Mouse (Mus musculus) megakaryocyte, embryonic 14.5 days (primary cell): ENCODE measurements around the gene Tle6. TPM values are rescaled to one million over a fixed set of nuclear protein-coding genes. Genes with fewer than 3 reads are reported as not detected.
A peak's percentile ranks its signal among the peaks of the same experiment; 100 is the strongest.

Experiments used
- H3K27me3 ChIP-seq: replicated peaks from 2 replicates; pipeline ENCODE3; 2012; ENCODE audit warnings: inconsistent platforms
- H3K36me3 ChIP-seq: replicated peaks from 2 replicates; pipeline ENCODE3; 2012; ENCODE audit warnings: low read length, inconsistent platforms, mixed read lengths
- H3K4me1 ChIP-seq: 2 replicates; pipeline ENCODE4 v1.6.1; 2012; ENCODE audit warnings: inconsistent platforms
- H3K4me3 ChIP-seq: replicated peaks from 2 replicates; pipeline ENCODE3; 2012; ENCODE audit warnings: moderate library complexity, mild to moderate bottlenecking, inconsistent platforms
- H3K9me3 ChIP-seq: 2 replicates; pipeline ENCODE4 v1.6.1; 2012; ENCODE audit warnings: inconsistent platforms
- FLI1 ChIP-seq: IDR thresholded peaks from 2 replicates; pipeline ENCODE4 v1.6.1; 2012; ENCODE audit warnings: low read length, inconsistent platforms, mixed read lengths
- GATA1 ChIP-seq: IDR thresholded peaks from 3 replicates; pipeline ENCODE4 v1.6.1; 2012; ENCODE audit warnings: mixed read lengths, low read length, inconsistent platforms, borderline replicate concordance
- polyA plus RNA-seq: library from polyadenylated mRNA; stranded (reverse); fragments of >175 nt; gene quantifications from 2 replicates; pipeline ENCODE4 v1.2.3, GENCODE M21; 2012; ENCODE audit warnings: low replicate concordance; ENCODE audit not compliant: insufficient read depth

Gene Tle6
- polyA plus RNA-seq, 1 experiment = 69.5 TPM

GRCm38 (mm10) chr10:81626101-81626993 lies 25.5 kb upstream of the Tle6 start:
- peaks cover 49% of the 10 kb centered on the region for H3K36me3 ChIP-seq
- peaks cover 52% of the 10 kb centered on the region for H3K4me1 ChIP-seq
- TF ChIP-seq GATA1 = no peak
- peak overlapping the region; percentile 96 for H3K4me3 ChIP-seq
- H3K9me3 ChIP-seq = no peaks in the 10 kb centered on the region
- H3K27me3 ChIP-seq = no peaks in the 10 kb centered on the region

GRCm38 (mm10) chr10:81623441-81623840 lies 22.6 kb upstream of the Tle6 start:
- H3K9me3 ChIP-seq = no peaks in the 10 kb centered on the region
- TF ChIP-seq FLI1 = no peak
- TF ChIP-seq GATA1 = no peak

DNA sequence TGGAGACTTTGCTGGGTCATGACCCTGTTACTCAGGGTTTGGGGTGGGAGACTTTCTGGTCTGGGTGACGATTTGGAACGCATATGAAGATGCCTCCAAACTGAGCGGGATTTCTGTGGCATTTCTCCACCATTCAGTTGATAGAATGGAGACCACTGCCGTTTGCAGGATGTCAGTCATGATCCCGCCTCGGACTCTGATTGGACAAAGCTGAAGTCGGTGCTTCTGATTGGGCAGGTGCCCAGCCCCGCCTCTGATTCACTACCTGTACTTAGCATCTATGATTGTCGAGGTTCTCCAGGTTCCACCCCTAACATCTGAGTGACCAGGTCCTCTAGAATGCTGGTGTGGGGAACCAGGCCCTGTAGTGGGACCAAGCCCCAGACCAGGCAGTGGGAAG lies 19.9 kb upstream of the Tle6 start:
- peaks cover 2% of the 10 kb centered on the region for H3K27me3 ChIP-seq
- TF ChIP-seq FLI1 (no peak), GATA1 (no peak)
- H3K36me3 ChIP-seq = peaks cover 52% of the 10 kb centered on the region
- H3K4me1 ChIP-seq = peaks cover 35% of the 10 kb centered on the region
- H3K4me3 ChIP-seq = no peak overlapping the region
- H3K9me3 ChIP-seq = no peaks in the 10 kb centered on the region

More at GRCm38 (mm10) chr10:81623441-81623840, 22.6 kb upstream of the Tle6 start:
- H3K27me3 ChIP-seq = no peaks in the 10 kb centered on the region
- no peak overlapping the region for H3K4me3 ChIP-seq
- H3K4me1 ChIP-seq = peaks cover 52% of the 10 kb centered on the region
- peaks cover 58% of the 10 kb centered on the region for H3K36me3 ChIP-seq

DNA sequence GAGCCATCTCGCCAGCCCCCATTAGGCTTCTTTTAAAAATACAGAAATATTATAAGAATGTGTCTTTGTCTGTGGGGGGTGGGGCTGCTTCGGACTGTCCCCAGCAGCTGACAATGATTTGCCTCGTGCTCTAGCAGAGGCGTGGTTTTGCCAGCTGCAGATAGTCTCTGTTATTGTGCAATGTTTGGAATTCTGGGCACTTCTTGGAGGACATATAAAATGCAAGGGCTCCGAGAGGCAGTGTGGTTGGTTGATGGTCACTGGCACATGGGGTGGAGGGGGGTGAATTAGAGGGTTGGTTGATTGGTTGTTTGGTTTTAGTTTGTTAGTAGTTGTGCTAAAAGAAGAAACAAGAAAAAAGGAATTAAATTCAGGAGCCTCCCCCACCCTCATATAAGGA lies 19.1 kb upstream of the Tle6 start:
- peaks cover 3% of the 10 kb centered on the region for H3K27me3 ChIP-seq
- peaks cover 44% of the 10 kb centered on the region for H3K36me3 ChIP-seq
- no peak overlapping the region for H3K4me3 ChIP-seq
- H3K9me3 ChIP-seq = no peaks in the 10 kb centered on the region
- TF ChIP-seq FLI1 (no peak), GATA1 (no peak)
- H3K4me1 ChIP-seq = peaks cover 37% of the 10 kb centered on the region

DNA sequence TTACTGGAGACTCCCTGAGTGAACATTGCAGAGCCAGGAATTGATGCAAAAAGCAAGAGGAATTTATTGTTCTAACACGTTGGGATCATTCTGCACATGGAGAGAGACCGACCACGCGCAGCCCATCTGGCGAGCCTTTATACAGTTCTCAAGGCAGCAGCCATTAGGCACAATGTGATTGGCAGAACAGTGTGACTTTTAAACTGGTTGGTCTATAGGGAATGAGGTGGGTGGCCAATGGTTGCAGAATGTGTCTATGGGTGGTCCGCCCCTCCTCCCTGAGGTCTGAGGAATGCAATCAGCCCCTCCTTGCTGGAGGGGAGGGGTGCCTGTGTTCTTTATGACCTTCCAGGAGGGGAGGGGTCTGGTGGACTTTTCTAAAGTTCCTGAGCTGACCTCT lies 14.6 kb upstream of the Tle6 start:
- Histone ChIP-seq H3K4me3 (no peak overlapping the region), H3K27me3 (peaks cover 7% of the 10 kb centered on the region), H3K9me3 (peaks cover 13% of the 10 kb centered on the region), H3K36me3 (peaks cover under 1% of the 10 kb centered on the region), H3K4me1 (peaks cover 40% of the 10 kb centered on the region)
- TF ChIP-seq GATA1 (no peak), FLI1 (no peak)

DNA sequence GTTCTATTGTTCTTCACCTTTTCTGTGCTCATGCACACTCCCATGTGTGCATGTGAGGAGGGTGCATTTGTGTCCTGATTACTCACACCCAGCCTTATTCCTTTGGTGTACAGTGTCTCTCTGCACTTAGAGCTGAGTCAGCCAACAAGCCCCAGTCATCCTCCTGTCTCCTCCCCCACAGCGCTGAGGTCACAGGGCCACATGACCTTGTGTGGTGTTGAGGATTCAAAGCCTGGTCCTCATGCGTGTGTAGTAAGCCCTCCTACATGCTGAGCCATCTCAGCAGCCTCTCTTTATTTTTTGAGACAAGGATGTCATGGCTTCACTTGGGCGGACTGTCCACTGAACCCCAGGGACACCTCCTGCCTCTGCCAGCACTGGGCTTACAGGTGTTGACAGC lies 11.9 kb upstream of the Tle6 start:
- Histone ChIP-seq H3K27me3 (peaks cover 7% of the 10 kb centered on the region), H3K4me3 (peak overlapping the region; percentile 74), H3K9me3 (peaks cover 21% of the 10 kb centered on the region), H3K4me1 (peaks cover 58% of the 10 kb centered on the region), H3K36me3 (peaks cover 20% of the 10 kb centered on the region)
- TF ChIP-seq GATA1 (no peak), FLI1 (no peak)

DNA sequence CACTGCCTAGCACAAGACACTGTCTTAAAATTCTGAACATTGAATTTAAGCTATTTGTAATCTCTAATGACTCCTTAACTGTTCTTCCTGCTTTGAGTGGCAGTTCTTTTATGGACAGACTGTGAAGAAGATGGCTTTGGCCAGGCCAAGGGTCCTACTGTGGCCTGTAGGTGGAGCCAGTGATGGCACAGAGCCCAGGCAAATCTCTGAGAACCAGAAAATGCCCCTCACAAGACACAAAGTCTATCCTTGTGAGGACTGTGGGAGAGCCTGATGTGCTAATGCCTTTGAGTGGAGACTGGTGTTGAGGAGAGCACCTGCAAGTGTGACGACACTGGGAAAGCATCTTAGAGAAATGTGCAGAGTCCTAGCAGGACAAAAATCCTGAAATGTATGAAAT lies 7.4 kb upstream of the Tle6 start:
- TF ChIP-seq FLI1 (no peak), GATA1 (no peak)

DNA sequence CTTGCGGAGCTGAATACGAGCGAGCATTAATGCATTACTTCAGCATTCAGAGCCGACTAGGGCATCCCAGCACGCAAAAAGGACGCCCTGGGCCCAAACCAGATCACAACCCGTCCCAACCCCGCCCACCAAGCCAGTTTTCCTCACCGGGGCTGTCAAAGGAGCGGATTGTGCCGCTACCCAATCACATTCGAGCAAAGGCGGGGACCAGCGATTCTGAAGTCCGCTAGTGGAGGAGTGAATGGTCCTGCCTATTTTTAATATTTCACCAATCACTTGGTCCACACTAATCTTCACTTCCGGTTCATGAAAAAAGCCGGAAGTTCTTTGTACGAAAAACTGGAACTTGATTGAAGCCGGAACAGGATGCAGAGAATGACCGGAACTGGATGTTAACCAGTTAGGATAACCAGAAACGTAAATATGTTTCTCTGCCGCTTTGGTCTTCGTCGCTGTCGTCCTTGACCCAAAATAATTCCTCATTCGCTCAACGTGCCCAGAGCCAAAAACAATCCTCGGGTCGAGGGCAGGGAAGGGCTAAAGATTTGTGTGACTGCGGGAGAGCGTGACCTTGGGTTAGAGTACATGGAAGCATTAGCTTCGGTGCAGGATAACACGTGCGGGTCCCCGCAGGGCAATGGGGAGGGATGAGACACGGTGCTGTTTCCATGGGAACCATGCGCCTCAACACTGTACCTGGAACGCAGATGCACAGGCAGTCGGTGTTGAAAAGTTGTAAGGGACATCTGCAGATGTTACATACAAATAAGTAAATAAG lies 5.3 kb upstream of the Tle6 start, which contains the start of gene BC025920:
Gene BC025920, plus strand, starts transcription at position 297 of the 778 bp plus-strand sequence.
- TF ChIP-seq FLI1 (peak; percentile 96; the same call in 1 of the 2 replicates), GATA1 (no peak)
- H3K27me3 ChIP-seq = peaks cover 2% of the 10 kb centered on the region
- peaks cover 12% of the 10 kb centered on the region for H3K9me3 ChIP-seq
- H3K36me3 ChIP-seq = peaks cover 23% of the 10 kb centered on the region
- peaks cover 78% of the 10 kb centered on the region for H3K4me1 ChIP-seq
- H3K4me3 ChIP-seq = peak within 1 kb of the TSS; percentile 91

More for the DNA sequence above, 7.4 kb upstream of the Tle6 start:
- Histone ChIP-seq H3K9me3 (peaks cover 21% of the 10 kb centered on the region), H3K4me1 (peaks cover 73% of the 10 kb centered on the region), H3K27me3 (peaks cover 4% of the 10 kb centered on the region), H3K4me3 (no peak overlapping the region), H3K36me3 (peaks cover 23% of the 10 kb centered on the region)

DNA sequence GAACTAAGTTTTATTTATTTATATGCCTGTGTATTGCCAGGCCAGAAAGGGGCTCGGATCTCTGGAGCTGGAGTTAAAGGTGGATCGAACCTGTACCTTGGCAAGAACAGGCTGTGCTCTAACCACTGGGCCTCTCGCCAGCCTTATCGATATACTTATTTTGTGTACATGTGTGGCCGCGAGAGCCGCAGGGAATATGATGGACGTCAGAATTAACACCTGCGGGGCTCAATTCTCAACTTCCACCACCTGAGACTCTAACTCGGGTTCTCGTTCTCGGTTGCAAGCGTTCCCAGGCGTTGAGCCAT lies 4.7 kb upstream of the Tle6 start:
- H3K9me3 ChIP-seq = peaks cover 7% of the 10 kb centered on the region
- no peaks in the 10 kb centered on the region for H3K27me3 ChIP-seq
- peak overlapping the region; percentile 91 for H3K4me3 ChIP-seq
- peaks cover 23% of the 10 kb centered on the region for H3K36me3 ChIP-seq
- H3K4me1 ChIP-seq = peaks cover 80% of the 10 kb centered on the region
- TF ChIP-seq FLI1 = no peak
- no peak for TF ChIP-seq GATA1

GRCm38 (mm10) chr10:81604968-81605665 lies 4.2 kb upstream of the Tle6 start:
- Histone ChIP-seq H3K36me3 (peaks cover 23% of the 10 kb centered on the region), H3K27me3 (no peaks in the 10 kb centered on the region), H3K9me3 (peaks cover 4% of the 10 kb centered on the region), H3K4me1 (peaks cover 82% of the 10 kb centered on the region), H3K4me3 (peak overlapping the region; percentile 91)
- TF ChIP-seq FLI1 (no peak), GATA1 (no peak)
